Mouse (Mus musculus): ENCODE results near the gene Fut4. TPM values are rescaled to one million over a fixed set of nuclear protein-coding genes. Genes with fewer than 3 reads are reported as not detected.
A peak's percentile ranks its signal among the peaks of the same experiment; 100 is the strongest.

Gene Fut4
- polyA plus RNA-seq (2015; fragmentation: Nextera tagmentation; extraction: Ambion mirVana): 2.9 and 3.2 TPM in 2 replicates

- peak within 1 kb of the TSS; percentile 56 for H3K9ac ChIP-seq (ENCODE audit: low read depth, low read length)
- peak; percentile 54 for DNase-seq (ENCODE audit: low spot score)
- H3K4me3 ChIP-seq (replicated peaks; ENCODE audit: low read depth, low read length): peak within 1 kb of the TSS; percentile 49
- H3K27me3 ChIP-seq (ENCODE audit: insufficient read depth, low read length): no peaks in the 10 kb centered on the region
- H3K9me3 ChIP-seq (replicated peaks; ENCODE audit: low read length): no peaks in the 10 kb centered on the region
- H3K4me2 ChIP-seq (ENCODE audit: low read length): peak within 1 kb of the TSS; percentile 95
- no peaks in the 10 kb centered on the region for H3K36me3 ChIP-seq (ENCODE audit: insufficient read depth, low read length)
- 0 out of 2 replicates have a peak, but pooled peaks have one; percentile 8 for TF ChIP-seq CTCF (IDR thresholded peaks at IDR 0.05; ENCODE audit: low read depth)
- H3K27ac ChIP-seq: peak within 1 kb of the TSS; percentile 36; the same call in 1 of the 2 replicates
- H3K4me1 ChIP-seq (replicated peaks; ENCODE audit: insufficient read depth, low read length): peaks cover 11% of the 10 kb centered on the region
- ATAC-seq (replicated peaks; ENCODE audit: low FRiP score, low read depth): peak; percentile 86
- WGBS: under 1% methylated on average over 28 of the region's 28 CpGs
Observed at GRCm38 (mm10) chr9:14752001-14752522, at the start of gene Fut4. Gene Fut4, minus strand, starts transcription at chr9:14752393.

GRCm38 (mm10) chr9:14787356-14787755 lies 35.2 kb upstream of the Fut4 start:
- H3K4me3 ChIP-seq (replicated peaks; ENCODE audit: low read depth, low read length): no peak overlapping the region
- H3K4me1 ChIP-seq (replicated peaks; ENCODE audit: insufficient read depth, low read length): no peaks in the 10 kb centered on the region
- peaks cover 12% of the 10 kb centered on the region; the same call in 1 of the 2 replicates for H3K36me3 ChIP-seq (ENCODE audit: insufficient read depth, low read length)
- DNase-seq (ENCODE audit: low spot score) (no peak), ATAC-seq (replicated peaks; ENCODE audit: low FRiP score, low read depth) (no peak)
- no peak overlapping the region for H3K27ac ChIP-seq
- H3K27me3 ChIP-seq (ENCODE audit: insufficient read depth, low read length): no peaks in the 10 kb centered on the region
- no peak overlapping the region for H3K9ac ChIP-seq (ENCODE audit: low read depth, low read length)
- no peaks in the 10 kb centered on the region for H3K9me3 ChIP-seq (replicated peaks; ENCODE audit: low read length)
- 90% methylated on average over 6 of the region's 6 CpGs for WGBS
- no peak overlapping the region for H3K4me2 ChIP-seq (ENCODE audit: low read length)
- TF ChIP-seq CTCF (IDR thresholded peaks at IDR 0.05; ENCODE audit: low read depth): no peak

- Histone ChIP-seq H3K36me3 (ENCODE audit: insufficient read depth, low read length) (peaks cover 12% of the 10 kb centered on the region; the same call in 1 of the 2 replicates), H3K9ac (ENCODE audit: low read depth, low read length) (peak within 1 kb of the TSS; percentile 84), H3K27me3 (ENCODE audit: insufficient read depth, low read length) (no peaks in the 10 kb centered on the region), H3K4me3 (replicated peaks; ENCODE audit: low read depth, low read length) (peak within 1 kb of the TSS; percentile 67), H3K4me1 (replicated peaks; ENCODE audit: insufficient read depth, low read length) (no peaks in the 10 kb centered on the region), H3K4me2 (ENCODE audit: low read length) (peak within 1 kb of the TSS; percentile 70), H3K27ac (peak within 1 kb of the TSS; percentile 93), H3K9me3 (replicated peaks; ENCODE audit: low read length) (no peaks in the 10 kb centered on the region)
- ATAC-seq (replicated peaks; ENCODE audit: low FRiP score, low read depth) (peak; percentile 99), DNase-seq (ENCODE audit: low spot score) (peak; percentile 99)
- peak; percentile 28; the same call in 1 of the 2 replicates for TF ChIP-seq CTCF (IDR thresholded peaks at IDR 0.05; ENCODE audit: low read depth)
- under 1% methylated on average over 62 of the region's 62 CpGs for WGBS
Observed at GRCm38 (mm10) chr9:14784039-14785002, 32.1 kb upstream of the Fut4 start, which contains the start of the genes Mre11a and Ankrd49. Gene Mre11a, plus strand, starts transcription at chr9:14784654. Gene Ankrd49, minus strand, starts transcription at chr9:14784856.

GRCm38 (mm10) chr9:14778341-14778740 lies 26.1 kb upstream of the Fut4 start:
- H3K9me3 ChIP-seq (replicated peaks; ENCODE audit: low read length): no peaks in the 10 kb centered on the region
- H3K27me3 ChIP-seq (ENCODE audit: insufficient read depth, low read length): no peaks in the 10 kb centered on the region
- H3K4me3 ChIP-seq (replicated peaks; ENCODE audit: low read depth, low read length): no peak overlapping the region
- no peak overlapping the region for H3K9ac ChIP-seq (ENCODE audit: low read depth, low read length)
- no peak overlapping the region for H3K4me2 ChIP-seq (ENCODE audit: low read length)
- 39% methylated on average over 13 of the region's 13 CpGs for WGBS
- no peak overlapping the region for H3K27ac ChIP-seq
- H3K4me1 ChIP-seq (replicated peaks; ENCODE audit: insufficient read depth, low read length): no peaks in the 10 kb centered on the region
- DNase-seq (ENCODE audit: low spot score) (no peak), ATAC-seq (replicated peaks; ENCODE audit: low FRiP score, low read depth) (no peak)
- no peak for TF ChIP-seq CTCF (IDR thresholded peaks at IDR 0.05; ENCODE audit: low read depth)
- H3K36me3 ChIP-seq (ENCODE audit: insufficient read depth, low read length): peaks cover 8% of the 10 kb centered on the region; the same call in 1 of the 2 replicates

GRCm38 (mm10) chr9:14773813-14774212 lies 21.6 kb upstream of the Fut4 start:
- H3K4me3 ChIP-seq (replicated peaks; ENCODE audit: low read depth, low read length): no peak overlapping the region
- DNase-seq (ENCODE audit: low spot score): peak; percentile 27
- H3K9me3 ChIP-seq (replicated peaks; ENCODE audit: low read length): no peaks in the 10 kb centered on the region
- H3K4me1 ChIP-seq (replicated peaks; ENCODE audit: insufficient read depth, low read length): peaks cover 5% of the 10 kb centered on the region; the same call in 1 of the 2 replicates
- no peak overlapping the region for H3K4me2 ChIP-seq (ENCODE audit: low read length)
- no peak for ATAC-seq (replicated peaks; ENCODE audit: low FRiP score, low read depth)
- 36% methylated on average over 2 of the region's 2 CpGs for WGBS
- H3K9ac ChIP-seq (ENCODE audit: low read depth, low read length): no peak overlapping the region
- TF ChIP-seq CTCF (IDR thresholded peaks at IDR 0.05; ENCODE audit: low read depth): peak; percentile 67
- no peaks in the 10 kb centered on the region for H3K36me3 ChIP-seq (ENCODE audit: insufficient read depth, low read length)
- no peaks in the 10 kb centered on the region for H3K27me3 ChIP-seq (ENCODE audit: insufficient read depth, low read length)
- no peak overlapping the region for H3K27ac ChIP-seq

GRCm38 (mm10) chr9:14772074-14772473 lies 19.9 kb upstream of the Fut4 start:
- Histone ChIP-seq H3K9me3 (replicated peaks; ENCODE audit: low read length) (no peaks in the 10 kb centered on the region), H3K4me3 (replicated peaks; ENCODE audit: low read depth, low read length) (no peak overlapping the region), H3K4me2 (ENCODE audit: low read length) (no peak overlapping the region), H3K27me3 (ENCODE audit: insufficient read depth, low read length) (no peaks in the 10 kb centered on the region), H3K9ac (ENCODE audit: low read depth, low read length) (no peak overlapping the region), H3K36me3 (ENCODE audit: insufficient read depth, low read length) (no peaks in the 10 kb centered on the region), H3K4me1 (replicated peaks; ENCODE audit: insufficient read depth, low read length) (peaks cover 5% of the 10 kb centered on the region; the same call in 1 of the 2 replicates), H3K27ac (no peak overlapping the region)
- WGBS: 82% methylated on average over 2 of the region's 2 CpGs
- no peak for TF ChIP-seq CTCF (IDR thresholded peaks at IDR 0.05; ENCODE audit: low read depth)
- ATAC-seq (replicated peaks; ENCODE audit: low FRiP score, low read depth): no peak
- DNase-seq (ENCODE audit: low spot score): no peak

Measured in kidney, postnatal 0 days (tissue).